Mouse (Mus musculus) neutrophil, adult 5-6 weeks (primary cell): ENCODE data around the gene Smim12. TPM values are rescaled to one million over a fixed set of nuclear protein-coding genes. Genes with fewer than 3 reads are reported as not detected.
A peak's percentile ranks its signal among the peaks of the same experiment; 100 is the strongest.

Experiments
- ATAC-seq: fragments of 151-379, 151-347 bp; 2 replicates; pipeline ENCODE4 v1.8.0; 2017; ENCODE audit warnings: mild to moderate bottlenecking, moderate TSS enrichment; ENCODE audit not compliant: insufficient number of reproducible peaks, poor library complexity, low FRiP score, severe bottlenecking; ENCODE audit errors: extremely low read depth
- total RNA-seq: library from RNA; stranded (forward); fragments of 200-1000 nt; gene quantifications from 2 replicates; pipeline ENCODE4 v1.2.3, GENCODE M21; 2017

Gene Smim12
- total RNA-seq, 1 experiment from 2014 or later: 25.8 TPM

DNA sequence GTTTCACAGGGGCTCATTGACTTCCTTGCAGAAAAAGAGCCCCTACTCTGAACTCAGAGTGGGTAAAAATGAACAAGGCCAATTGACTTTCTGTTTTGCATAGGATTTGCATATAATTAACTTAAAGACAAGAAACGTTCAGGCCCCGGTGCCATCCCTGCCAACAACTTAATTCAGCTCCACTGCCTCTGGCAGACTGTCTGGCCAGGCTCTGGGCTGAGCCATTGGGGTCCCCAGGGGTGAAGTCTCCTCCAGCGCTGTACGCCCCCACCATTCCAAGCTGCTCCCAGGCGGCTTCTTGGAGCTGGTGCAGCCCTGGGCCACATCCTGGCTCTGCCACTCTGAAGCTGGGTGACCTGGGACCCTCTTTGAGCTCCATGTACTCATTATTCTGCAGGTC lies 11.0 kb upstream of the Smim12 start:
- ATAC-seq: no peak

DNA sequence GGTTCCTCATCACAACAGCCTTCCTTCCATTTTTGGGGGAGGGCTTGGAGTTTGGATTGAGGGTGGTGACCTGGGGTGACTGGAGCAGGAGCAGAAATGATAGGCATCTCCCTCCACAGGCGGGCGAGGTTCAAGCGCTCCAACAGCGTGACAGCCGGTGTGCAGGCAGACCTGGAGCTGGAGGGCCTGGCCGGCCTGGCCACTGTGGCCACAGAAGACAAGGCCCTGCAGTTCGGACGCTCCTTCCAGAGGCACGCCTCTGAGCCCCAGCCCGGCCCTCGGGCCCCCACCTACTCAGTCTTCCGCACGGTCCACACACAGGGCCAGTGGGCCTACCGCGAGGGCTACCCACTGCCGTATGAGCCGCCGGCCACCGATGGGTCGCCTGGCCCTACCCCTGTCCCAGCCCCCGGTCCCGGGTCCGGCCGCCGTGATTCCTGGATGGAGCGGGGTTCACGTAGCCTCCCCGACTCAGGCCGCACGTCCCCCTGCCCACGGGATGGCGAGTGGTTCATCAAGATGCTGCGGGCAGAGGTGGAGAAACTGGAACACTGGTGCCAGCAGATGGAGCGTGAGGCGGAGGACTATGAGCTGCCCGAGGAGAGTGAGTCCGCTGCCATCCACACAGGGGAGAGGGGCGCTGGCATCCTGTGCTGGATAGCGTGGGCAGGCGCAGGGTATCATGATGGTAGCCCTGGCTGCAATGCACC lies 10.0 kb upstream of the Smim12 start:
- no peak for ATAC-seq

DNA sequence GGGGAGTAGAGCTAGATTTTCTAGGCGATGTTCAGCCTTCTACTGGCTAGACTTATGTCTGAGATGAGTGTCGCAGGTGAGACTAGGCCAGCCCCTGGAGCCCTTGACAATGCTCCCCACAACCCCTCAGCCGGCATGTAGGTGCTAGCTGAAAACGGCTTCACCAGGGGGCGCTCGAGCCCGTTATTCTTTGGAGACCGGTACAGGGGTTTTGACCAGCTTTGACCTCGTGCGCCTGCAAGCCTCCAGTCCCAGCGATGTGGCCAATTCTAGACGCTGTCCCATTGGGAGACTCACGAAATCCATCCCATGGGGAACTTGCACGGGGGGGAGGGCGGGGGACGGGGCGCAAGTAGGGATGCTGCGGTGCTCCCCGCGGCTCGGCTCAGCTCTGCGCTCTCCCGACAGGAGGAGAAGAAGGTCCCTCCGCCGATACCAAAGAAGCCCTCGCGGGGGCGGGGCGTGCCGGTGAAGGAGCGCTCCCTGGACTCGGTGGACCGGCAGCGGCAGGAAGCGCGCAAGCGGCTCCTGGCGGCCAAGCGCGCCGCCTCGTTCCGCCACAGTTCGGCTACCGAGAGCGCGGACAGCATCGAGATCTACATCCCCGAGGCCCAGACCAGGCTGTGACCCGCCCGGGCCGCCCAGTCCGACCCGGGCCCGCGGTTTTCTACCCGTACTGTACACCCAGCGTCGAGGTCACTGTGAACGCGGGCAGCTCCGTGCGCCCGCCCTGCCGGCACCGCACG lies 7.7 kb upstream of the Smim12 start:
- ATAC-seq: peak; percentile 79

DNA sequence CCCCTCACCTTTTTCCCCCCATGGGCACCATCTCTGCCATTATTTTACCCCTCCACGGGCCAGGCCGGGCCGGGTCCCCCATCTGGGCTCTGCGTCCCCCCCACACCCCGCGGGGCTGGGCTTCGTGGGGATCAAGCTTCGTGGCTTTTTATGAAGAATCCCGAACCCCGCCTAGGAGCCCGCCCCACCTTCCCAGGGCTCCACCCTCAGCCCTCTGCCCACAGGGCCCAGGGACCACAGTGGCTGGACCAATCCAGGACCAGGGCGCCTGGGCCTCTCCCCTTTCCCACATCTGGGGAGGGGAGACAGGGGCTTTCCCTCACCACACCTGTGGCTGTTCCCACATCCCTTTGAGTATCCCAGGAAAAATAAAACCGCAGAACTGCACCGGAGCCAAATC lies 7.0 kb upstream of the Smim12 start:
- ATAC-seq: no peak

DNA sequence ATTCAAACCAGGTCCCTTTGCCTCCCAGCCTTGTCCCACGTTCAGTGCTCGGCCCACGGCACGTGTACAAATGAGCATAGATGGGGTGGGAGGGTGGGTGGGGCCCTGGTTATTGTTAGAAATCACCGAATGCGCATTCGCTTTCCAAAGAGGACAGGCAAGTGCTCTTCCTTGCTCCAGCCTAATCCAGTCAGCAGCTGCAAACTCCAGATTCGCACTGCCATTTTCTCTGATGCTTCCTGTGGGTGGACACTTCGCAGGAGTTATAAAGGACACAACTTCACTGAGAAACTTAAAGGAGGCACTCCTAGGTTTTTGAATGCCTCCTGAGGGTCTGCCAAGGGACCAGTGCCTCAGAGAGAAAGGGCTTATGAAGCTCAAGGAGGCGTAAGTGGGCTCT lies 6.3 kb upstream of the Smim12 start:
- no peak for ATAC-seq

DNA sequence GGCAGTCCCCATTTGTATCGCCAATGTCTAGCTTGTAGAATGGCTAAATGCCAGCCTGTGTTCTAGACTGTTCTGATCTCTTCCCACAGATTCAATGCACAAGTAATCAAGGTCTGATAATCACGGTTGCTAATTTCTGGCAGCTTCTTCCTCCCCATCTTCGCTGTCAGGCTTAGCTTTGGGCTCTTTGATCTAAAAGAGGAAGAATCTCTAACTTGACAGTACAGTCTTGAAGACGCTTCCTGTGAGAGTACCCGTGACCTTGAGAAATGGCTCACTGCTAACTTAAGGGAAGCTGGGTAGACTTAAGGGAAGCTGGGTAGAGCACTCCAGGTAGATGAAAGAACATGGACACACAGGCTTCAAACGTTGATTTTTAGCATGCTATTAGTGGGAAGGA lies 888 bp upstream of the Smim12 start:
- ATAC-seq: peak; percentile 44; the same call in 1 of the 2 replicates

DNA sequence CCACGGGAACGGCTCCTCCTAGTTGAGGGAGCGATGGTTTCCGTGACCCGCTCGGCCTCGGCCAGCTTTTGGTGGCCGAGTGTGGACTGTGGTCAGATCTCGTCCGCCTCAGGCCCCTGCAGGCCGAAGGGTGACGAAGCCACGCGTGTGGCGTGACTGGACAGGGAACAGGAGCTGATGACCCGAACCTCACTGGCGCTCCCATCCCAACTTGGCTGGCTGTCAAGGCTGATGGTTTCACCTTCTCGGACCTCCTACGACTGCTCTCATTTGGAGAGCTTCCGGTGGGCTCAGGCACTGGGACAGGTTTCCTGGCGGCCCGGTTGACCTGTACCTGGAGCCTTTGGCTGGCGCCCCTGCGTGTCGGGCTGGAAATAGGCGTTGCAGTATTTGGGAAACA lies 369 bp downstream of the Smim12 start:
- ATAC-seq: no peak

DNA sequence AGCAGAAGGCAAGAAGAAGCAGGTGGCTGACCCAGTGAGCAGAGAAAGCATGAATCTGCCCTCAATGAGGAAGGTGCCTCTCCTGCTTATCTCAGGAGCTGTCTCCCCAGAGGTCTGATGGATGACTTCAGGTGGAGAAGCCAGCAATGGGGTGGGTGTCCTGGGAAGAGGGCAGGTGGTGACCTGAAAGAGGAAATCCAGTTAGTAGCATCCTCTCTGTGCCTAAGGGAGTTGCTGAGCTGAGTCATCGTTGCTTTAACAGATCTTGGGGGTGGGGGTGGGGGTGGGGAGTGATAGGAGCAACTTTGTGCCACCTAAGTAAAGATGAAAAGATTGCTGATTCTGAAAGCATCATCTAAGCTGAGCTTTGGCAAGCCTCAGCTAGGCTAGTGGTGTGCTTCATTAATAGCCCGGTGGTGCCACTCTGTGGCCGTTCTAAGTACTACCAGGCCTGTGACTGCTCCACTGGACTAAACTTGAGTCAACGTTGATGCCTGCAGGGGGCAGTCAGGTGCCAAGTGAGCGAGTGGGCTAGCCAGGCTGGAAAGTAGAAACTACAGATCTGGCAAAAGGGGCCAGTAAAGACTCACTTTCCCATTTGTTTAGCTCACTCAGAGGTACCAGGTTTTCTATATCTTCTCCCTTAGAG lies 6.2 kb downstream of the Smim12 start:
- ATAC-seq: peak; percentile 98

DNA sequence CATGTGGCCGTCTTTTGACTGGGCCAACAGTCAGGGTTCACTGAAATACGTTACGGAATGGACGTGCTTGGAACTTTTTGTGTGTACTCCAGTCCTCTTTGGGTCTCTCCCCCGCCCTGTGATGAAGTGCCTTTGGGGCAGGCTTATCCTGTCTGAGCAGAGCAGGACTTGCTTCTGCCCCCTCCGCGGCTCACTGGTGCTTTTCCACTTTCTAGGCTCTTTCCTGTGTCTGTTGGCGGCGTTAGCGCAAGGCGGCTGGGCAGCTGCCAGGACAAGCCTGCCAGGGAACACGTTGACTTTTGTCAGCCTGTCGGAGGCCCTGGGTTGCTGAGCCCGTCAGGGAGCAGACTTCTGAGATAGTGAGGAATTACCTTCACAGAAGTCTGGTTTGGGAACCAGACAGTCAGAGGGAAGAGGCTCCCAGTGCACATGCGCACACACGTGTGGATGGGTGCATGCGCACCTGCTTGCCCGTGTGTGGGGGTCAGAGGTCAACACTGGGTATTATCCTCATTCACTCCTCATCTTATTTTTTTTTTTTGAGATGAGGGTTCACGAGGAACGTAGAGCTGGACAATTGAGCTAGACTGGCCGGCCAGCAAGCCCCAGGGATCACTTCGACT lies 8.5 kb downstream of the Smim12 start:
- ATAC-seq: no peak

DNA sequence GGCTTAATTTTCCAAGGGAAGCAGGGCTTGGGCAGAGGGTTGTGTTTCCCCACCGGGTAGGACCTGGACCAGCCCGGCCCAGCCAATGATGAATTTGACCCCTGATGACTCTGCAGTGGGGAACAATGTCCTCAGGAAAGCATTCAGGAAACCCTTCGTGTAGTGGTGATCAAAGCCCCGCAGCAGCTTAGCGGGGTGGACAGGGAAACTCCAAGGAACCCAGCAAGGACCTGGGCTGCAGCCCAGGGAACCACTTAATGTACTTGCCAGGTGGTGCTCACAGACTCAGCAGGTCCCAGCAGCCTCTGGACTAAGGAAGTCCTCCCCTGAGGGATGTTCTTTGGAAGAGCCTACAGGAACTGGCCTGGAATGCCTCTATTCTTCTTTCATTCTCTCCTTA lies 13.2 kb downstream of the Smim12 start:
- no peak for ATAC-seq

DNA sequence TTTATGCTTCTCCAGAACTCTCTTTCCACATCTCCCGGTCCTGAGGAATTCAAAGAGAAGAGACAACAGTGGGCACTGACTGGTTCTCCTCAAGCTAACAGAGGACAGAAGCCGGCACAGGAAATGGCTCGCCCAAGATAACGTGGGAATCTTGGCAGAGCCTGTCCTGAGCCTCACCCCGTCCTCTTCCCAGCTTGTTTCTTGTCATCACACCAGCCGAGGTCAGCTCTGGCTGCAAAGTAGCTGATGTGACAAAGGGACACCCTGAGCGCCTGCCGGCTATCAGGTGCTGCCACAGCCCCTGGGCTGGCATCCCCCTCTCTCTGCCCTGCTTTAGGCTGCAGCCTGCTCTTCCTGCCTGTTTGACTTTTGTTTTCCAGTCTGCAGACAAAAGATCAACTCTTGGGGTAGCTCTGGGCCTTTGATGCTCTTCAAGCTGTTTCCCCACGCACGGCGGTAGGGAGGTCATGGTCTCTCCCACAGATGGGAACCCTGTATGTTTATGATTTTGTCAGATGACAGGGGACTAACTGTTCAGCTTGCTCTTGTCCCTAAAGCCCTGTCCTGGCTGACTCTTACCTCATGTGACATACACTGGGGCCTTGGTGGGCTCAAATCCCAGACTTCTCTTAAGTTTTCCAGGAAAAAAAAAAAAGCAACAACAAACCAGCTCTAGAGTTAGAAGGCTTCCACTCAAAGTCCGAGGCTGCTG lies 14.8 kb downstream of the Smim12 start:
- ATAC-seq: no peak

DNA sequence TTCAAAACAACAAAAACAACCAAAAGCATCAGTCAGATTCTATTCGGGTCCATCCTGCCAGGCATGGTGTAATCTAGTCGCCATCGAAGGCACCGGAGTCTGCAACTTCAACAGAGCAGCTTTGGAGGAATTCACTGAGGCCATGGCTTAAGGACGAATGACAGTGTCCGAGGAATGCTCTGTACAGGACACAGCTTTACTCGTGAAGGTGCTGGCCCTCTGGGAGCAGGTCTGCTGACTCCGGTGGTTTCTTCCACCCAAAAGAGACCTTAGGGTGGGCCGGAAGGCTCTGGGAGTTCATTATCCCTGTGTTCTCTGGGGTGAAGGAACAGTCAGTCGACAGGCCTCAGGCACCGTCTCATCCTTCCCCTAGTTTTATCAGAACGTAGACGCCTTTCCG lies 18.0 kb downstream of the Smim12 start:
- no peak for ATAC-seq

DNA sequence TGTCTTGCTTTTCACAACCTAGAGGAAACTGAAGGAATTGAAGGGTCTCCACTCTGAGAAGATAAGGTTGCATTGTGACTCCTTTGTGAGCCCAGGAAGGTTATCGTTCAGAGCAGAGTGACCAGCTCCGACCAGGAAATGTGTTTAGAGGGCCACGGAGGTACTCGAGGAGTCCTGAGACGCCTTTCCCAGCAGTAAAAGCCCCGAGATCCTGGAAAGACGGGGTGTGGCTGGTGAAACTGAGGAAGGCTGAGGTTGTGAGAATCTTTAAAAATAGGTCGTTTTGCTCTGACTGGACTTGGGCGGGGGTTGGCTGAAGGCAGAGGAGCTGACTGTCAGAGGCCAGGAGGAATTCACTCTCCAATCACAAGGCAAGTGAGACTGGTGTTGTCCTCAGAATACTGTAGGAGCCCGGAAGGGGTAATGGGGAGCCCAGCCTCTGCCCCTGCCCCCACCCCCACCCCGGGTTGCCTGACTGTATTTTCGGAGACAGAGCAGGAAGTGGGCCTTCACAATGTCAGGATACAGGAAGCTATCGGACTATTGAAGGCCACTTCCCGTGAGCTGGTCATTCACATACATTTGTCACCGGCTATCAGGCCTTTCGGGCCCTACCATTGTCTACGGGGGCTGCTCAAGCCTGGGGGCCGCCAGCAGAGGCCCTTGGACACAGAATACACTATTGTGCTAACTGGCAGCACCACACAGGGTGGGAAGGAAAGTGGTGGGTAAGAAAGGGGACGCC lies 20.0 kb downstream of the Smim12 start:
- no peak for ATAC-seq

DNA sequence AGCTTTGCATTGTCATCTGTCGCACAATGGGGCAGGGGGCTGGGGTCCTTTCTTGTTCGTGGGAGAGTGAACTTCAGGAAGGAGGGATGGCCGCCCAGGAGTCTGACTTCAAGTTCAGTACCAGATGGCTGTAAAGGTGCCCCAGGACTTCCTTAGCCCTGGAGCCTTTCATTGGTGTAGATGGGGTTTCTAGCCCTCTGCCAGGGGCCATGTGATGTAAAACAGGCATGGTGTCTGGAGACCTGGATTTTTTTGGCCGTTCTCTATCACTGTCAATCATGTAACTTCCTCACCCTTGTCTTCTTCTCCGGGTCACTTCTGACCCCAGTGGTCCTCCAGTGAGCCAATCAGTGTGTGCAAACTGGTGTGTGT lies 20.6 kb downstream of the Smim12 start:
- no peak for ATAC-seq

DNA sequence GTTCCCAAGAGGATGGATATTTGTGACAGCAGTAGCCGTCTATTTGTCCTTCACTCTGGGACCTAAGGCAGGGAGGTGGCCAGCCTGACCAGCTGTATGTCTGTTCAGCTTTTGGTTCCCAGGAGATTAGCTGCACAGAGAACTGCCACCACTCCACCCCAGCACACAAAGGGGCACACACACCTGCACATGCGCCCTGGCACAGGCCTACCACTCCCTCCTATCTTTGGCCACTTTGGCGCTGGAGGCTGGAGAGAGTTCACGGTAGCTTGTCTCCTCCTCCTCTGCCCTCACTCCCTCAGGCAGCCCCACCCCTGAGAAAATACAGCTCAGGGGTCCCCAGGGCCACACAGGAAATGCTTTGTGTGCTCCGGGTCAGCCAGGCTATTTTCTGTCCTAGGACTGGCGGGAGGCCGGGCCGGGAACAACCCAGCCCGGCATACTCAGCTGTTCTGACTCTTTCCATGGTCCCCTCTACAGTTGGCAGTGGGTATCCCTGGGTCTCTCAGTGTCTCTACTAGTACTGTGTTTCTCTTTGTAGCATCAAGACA lies 34.9 kb downstream of the Smim12 start:
- ATAC-seq: no peak

DNA sequence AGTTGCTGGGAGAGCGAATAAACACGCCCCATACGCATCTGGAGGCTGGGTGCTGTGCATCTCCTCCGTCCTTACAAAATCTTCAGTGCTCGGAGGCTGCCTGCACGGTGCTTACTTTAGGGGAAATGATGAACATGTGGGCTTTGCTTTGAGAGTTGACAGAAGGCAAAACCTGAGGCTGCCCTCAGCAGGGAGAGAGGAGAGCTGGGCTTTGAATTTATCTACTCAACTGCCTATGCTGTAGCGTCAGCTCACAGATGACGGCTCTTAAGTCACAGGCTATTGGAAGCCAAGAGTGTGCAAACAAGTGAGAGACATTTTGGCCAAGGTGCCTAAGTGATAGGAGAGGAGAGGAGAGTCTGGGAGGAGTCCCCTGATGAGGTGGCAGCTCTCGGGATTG lies 35.7 kb downstream of the Smim12 start:
- ATAC-seq: no peak

DNA sequence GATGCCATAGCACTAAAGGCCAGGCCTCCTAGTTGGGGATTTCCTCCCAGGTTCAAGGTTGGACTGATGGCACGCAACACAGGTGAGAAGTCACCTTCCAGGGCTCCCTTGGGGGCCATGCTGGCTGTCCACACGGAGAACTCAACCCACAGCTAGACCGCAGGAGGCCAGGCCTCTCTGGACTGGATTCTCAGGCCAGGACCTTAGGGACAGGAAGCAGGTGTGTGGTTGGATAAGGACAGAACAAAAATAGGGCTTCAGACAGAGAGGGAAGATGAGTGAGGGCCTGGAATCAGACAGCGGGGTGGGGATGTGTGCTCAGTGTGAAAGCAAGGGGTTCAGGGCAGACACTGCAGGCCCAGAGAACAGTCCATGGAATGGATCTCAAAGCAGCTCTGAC lies 43.3 kb downstream of the Smim12 start:
- no peak for ATAC-seq

DNA sequence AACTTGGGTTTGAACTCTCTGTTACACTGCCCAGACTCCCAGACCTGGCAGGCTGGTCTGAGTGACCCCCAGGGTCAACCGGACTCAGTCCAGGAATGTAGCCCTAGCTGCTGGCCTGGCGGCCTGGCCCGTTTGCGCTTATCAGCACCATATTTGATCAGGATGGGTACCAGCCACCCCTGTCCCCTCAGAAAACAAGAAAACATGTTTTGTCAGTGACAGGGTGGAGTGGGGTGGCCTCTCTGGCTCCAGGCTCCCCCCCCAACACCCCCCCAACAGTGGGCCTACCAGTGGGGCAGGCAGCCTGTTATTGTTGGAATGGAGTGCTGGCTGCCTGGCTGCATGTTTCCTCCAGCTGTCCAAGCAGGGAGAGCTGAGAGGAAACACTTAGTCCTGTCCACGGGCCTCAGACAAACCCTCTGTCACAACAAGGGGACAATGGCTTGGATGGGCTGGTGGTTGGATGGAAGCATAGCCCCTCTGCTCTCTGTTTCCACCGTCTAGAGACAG lies 45.5 kb downstream of the Smim12 start:
- no peak for ATAC-seq
